Mouse (Mus musculus) bone marrow, adult 2 months (tissue): ENCODE results near the gene Fmnl1.

Experiments
- CTCF ChIP-seq: fragments of 200-500 bp; IDR thresholded peaks from 2 replicates; pipeline ENCODE4 v1.5.1; 2011; ENCODE audit warnings: low read length, control low read depth; ENCODE audit not compliant: control insufficient read depth, insufficient read depth
- POLR2A ChIP-seq: fragments of 200-500 bp; IDR thresholded peaks from 2 replicates; pipeline ENCODE4 v1.6.1; 2011; ENCODE audit warnings: low read depth, mild to moderate bottlenecking, control low read depth, low read length, borderline replicate concordance; ENCODE audit not compliant: control insufficient read depth

DNA sequence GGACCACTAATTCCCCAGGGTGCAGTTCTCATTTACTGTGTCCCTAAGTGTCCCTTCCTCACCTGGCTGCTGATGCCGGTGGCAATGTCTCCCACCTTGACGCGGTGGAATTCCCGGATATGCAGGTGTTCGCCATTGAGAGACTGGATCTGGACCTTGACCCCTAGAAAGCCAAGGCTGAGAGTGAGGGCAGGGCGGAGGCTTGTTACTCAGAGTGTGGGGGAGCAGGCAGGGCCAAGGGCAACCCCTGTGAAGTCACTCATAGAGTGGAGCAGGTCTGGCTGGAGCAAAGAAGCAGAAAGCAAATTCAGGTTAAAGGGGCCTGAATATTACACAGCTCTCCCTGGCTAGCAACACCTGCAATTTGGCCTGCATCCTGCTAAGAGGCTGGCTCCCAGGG lies 50.5 kb downstream of the Fmnl1 start:
- TF ChIP-seq POLR2A (no peak), CTCF (no peak)
